ENCODE assay signal across 8 mouse cellular contexts in genomic region chr10:39133462-39134310, GRCm38 (mm10). TPM values are rescaled to one million over a fixed set of nuclear protein-coding genes. Genes with fewer than 3 reads are reported as not detected.
DNase-seq lines count a peak whose midpoint lies in the region; ATAC-seq lines count a peak whose summit lies in the region.

Gene Fam229b (minus strand): TSS chr10:39133914.
Gene Tube1 (plus strand): TSS chr10:39133976.

- peak; percentile 82 for DNase-seq in WW6 (ENCODE audit: low read depth, low spot score)
- DNase-seq in cerebellum, postnatal 4 days (ENCODE audit: low spot score in 2 of 2) = peak; percentile 76 to 87
- DNase-seq in gastrocnemius, adult 18-20 months (ENCODE audit: low spot score) = peak; percentile 92
- peak; percentile 90 to 93 for DNase-seq in left cerebral cortex, adult 18-20 months (ENCODE audit: low spot score in 2 of 2)
- peak; percentile 94 for DNase-seq in right cerebral cortex, adult 18-20 months
- peak; percentile 62 for DNase-seq in urinary bladder, postnatal 10 days (ENCODE audit: low spot score)

- peak within 1 kb of the TSS; percentile 85 for H3K4me2 ChIP-seq in hindbrain, embryonic 16.5 days (ENCODE audit: low read length)

- ATAC-seq in hindbrain, embryonic 16.5 days = peak; percentile 92

- H3K27me3 ChIP-seq in hindbrain, embryonic 16.5 days (replicated peaks; ENCODE audit: control insufficient read depth, insufficient read depth, low read length) = no peaks in the 10 kb centered on the region

- peaks cover 6% of the 10 kb centered on the region for H3K4me1 ChIP-seq in hindbrain, embryonic 16.5 days (ENCODE audit: control insufficient read depth, insufficient read depth, low read depth, low read length)

- peak within 1 kb of the TSS; percentile 83 for H3K27ac ChIP-seq in hindbrain, embryonic 16.5 days (ENCODE audit: low read depth, low read length)
- peak within 1 kb of the TSS; percentile 13; the same call in 1 of the 2 replicates for H3K27ac ChIP-seq in macrophage

- 4% methylated on average over 47 of the region's 47 CpGs for WGBS in hindbrain, embryonic 16.5 days
- WGBS in macrophage (ENCODE audit: missing documents) = 8% methylated on average over 47 of the region's 47 CpGs

- peak within 1 kb of the TSS; percentile 79 for H3K9ac ChIP-seq in hindbrain, embryonic 16.5 days (ENCODE audit: low read depth, low read length)

- H3K9me3 ChIP-seq in hindbrain, embryonic 16.5 days (ENCODE audit: control insufficient read depth, low read length) = no peaks in the 10 kb centered on the region

- H3K4me3 ChIP-seq in hindbrain, embryonic 16.5 days (ENCODE audit: low read length) = peak within 1 kb of the TSS; percentile 71
- peak within 1 kb of the TSS; percentile 71 for H3K4me3 ChIP-seq in macrophage (ENCODE audit: inconsistent target)

- no peaks in the 10 kb centered on the region for H3K36me3 ChIP-seq in hindbrain, embryonic 16.5 days (ENCODE audit: control insufficient read depth, insufficient read depth, low read length)
- H3K36me3 ChIP-seq in macrophage (ENCODE audit: inconsistent target) = no peaks in the 10 kb centered on the region

- no peaks in the 10 kb centered on the region for H3K79me2 ChIP-seq in macrophage (ENCODE audit: inconsistent target)

RNA-seq across cellular contexts. Expression of gene Fam229b, which starts in this region (rescaled TPM):
- 1 to 10 TPM; 2.9 to 3.9 TPM for total RNA-seq in gastrocnemius, adult 18-20 months (2021)
- 28.3 and 34.2 TPM in 2 replicates for polyA plus RNA-seq in hindbrain, embryonic 16.5 days (2015; fragmentation: Nextera tagmentation; extraction: Ambion mirVana)
- 10 to 100 TPM; 14.5 to 14.7 TPM for total RNA-seq in left cerebral cortex, adult 18-20 months (2021)
- total RNA-seq in macrophage (2018; cell fraction: chromatin; rRNA removed) = 1 to 10 TPM in 12 of 26 experiments, under 1 TPM in 7, not detected in 7; 0.36 to 4.5 (median 1.4) TPM
- 1 to 10 TPM; 1.6 to 2.9 (median 2.1) TPM for total RNA-seq in macrophage (2018; cell fraction: cytosol; rRNA removed)
- total RNA-seq in macrophage (2018; cell fraction: nucleus; rRNA removed) = 1 to 10 TPM in 15 of 26 experiments, under 1 TPM in 6, not detected in 5; 0.35 to 2.8 (median 1.4) TPM
- polyA plus RNA-seq in macrophage (2018) = 0.85 to 3.3 TPM (median 1.4 TPM) in 3 replicates

RNA-seq across cellular contexts. Expression of gene Tube1, which starts in this region (rescaled TPM):
- under 1 TPM; 0.64 to 0.81 TPM for total RNA-seq in gastrocnemius, adult 18-20 months (2021)
- polyA plus RNA-seq in hindbrain, embryonic 16.5 days (2015; fragmentation: Nextera tagmentation; extraction: Ambion mirVana) = 6.8 and 7.2 TPM in 2 replicates
- total RNA-seq in left cerebral cortex, adult 18-20 months (2021) = 1 to 10 TPM; 2.5 to 3.0 TPM
- total RNA-seq in macrophage (2018; cell fraction: chromatin; rRNA removed) = 10 to 100 TPM in 4 of 26 experiments, 1 to 10 TPM in 22; 1.1 to 15.4 (median 5.7) TPM
- total RNA-seq in macrophage (2018; cell fraction: cytosol; rRNA removed) = 1 to 10 TPM in 12 of 26 experiments, under 1 TPM in 14; 0.38 to 1.9 (median 0.96) TPM
- 10 to 100 TPM in 1 of 26 experiments, 1 to 10 TPM in 25; 1.0 to 18.4 (median 3.2) TPM for total RNA-seq in macrophage (2018; cell fraction: nucleus; rRNA removed)
- 0.69 to 2.1 TPM (median 0.73 TPM) in 3 replicates for polyA plus RNA-seq in macrophage (2018)

Comparison
In these comparisons a context has a peak if more than half of its experiments do, and no peak if none do; other contexts are left out.
1. Peak in every context shown above with its lines: DNase-seq, ATAC-seq, H3K4me3 ChIP-seq and H3K27ac ChIP-seq.